Mouse (Mus musculus): ENCODE results near the gene Zfp740.

- TF ChIP-seq CTCF (IDR thresholded peaks at IDR 0.05) (no peak), POLR2A (IDR thresholded peaks at IDR 0.05; ENCODE audit: insufficient read depth, low read depth, low read length) (no peak), EP300 (IDR thresholded peaks at IDR 0.05; ENCODE audit: insufficient read depth, low read depth, low read length) (no peak)
These were observed 52.7 kb downstream of the Zfp740 start for GRCm38 (mm10) chr15:102255547-102256255.

Data from heart, adult 2 months (tissue).